Mouse (Mus musculus) retina, postnatal 7 days (tissue): Measurements from ENCODE around the gene Ap3d1.

Experiments used
- DNase-seq: peaks from one replicate; pipeline ENCODE4 v3.0.0-alpha.2; 2012; ENCODE audit warnings: low read depth, low spot score

Gene Ap3d1

DNA sequence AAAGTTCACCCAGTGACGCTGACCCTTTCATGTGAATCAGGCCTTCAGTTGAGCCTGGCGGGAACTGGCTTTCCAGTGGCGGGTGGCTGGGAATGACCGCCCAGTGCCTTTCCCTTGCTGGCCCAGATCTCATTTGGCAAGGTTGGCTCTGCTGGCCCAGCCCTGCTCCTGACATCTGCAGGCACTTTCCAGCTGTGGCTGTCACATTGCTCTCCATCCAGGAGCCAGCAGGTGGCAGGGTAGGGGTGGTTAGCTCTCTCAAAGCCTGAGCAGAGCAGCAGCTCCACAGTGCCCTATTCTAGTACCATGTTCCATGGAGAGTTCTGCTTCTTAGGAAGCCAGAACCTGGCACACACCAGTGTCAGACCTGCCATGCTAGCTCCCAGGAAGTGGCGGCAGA lies 15.7 kb upstream of the Ap3d1 start:
- no peak for DNase-seq

DNA sequence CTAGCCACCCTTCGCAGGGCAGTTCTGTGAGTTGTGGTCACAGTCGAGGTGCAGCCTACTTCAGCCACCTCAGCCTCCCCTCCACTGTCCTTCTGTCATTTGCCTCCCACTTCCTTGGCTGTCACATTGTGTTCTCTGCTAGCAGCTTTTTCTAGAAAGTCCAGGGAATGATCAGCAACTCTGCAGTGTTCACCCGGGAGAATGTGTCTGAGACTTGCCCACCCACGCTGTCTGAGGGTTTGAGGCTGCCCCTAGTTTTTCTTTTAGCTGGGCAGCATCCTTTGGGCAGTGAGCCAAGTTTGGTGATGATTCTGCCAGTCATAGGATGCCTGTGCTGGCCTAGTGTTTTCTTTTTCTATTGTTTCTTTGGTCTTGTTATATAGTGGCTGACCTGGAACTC lies 14.9 kb upstream of the Ap3d1 start:
- no peak for DNase-seq

DNA sequence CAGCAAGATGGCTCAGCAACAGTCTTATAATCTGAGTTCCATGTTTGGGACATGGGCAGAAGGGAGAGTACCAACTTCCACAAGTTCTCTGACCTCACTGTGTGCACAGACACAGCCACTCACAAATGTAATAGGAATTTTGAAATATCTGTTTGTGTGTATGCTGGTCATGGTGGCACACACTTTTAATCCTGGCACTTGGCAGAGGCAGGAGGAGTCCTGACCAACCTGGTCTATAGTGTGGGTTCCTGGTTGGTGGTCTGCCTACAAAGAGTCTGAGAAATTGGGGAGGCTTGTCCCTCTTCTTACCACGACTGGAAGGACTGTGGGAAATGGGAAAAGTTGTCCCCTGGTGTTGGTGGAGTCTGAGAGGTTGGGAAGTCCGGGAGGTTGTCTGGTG lies 14.4 kb upstream of the Ap3d1 start:
- DNase-seq, result no peak

DNA sequence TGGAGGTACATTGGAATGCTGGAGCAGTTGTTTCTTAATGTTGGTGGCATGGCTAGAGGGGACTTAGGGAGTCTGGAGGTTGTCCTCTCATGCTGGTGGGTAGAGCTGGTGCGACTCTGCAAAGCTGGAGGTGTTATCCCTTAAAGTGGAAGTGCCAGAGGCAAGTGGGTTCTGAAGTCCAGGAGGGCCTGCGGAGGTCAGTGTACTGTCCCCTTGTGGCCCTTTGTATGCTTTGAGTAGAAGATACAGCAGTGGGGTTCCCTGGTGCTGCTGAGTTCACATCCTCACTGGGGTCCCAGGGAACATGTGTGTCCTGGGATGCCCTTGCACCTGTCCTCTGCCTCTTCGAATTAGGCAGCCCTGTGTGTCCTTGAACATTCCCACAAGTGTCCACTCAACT lies 14.0 kb upstream of the Ap3d1 start:
- no peak for DNase-seq

DNA sequence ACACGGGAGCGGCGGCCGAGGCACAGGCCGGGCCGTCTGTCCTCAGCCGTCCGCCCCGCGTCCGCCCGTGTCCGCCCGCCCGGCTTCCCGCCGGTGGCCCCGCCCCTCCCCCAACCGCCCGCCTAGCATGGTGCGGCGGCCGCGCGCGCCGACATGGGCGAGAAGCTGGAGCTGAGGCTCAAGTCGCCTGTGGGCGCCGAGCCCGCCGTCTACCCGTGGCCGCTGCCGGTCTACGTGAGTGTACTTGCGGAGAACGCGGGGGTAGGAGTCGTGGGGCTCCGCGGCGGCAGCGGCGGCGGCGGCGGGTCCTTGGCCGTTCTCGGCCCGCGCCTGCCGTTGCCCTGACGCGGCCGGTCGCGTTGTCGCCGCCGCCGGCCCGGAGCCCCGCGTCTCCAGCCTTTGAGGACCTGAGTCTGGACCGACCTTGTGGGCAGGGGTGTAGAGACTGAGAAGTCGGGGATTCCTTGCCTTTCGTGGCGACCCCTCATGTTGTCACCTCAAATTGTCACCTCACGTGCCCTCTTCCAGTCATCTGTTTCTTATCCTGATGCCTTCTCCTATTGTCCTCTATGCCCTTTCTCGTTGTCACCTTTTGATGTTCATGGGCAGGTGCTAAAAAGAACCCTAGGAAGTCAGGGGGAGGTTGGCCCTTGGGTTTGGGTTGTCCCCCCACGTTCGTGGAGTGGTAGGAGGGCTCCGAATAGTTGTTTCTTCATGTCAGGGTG lies 13.4 kb upstream of the Ap3d1 start:
- DNase-seq, result no peak

DNA sequence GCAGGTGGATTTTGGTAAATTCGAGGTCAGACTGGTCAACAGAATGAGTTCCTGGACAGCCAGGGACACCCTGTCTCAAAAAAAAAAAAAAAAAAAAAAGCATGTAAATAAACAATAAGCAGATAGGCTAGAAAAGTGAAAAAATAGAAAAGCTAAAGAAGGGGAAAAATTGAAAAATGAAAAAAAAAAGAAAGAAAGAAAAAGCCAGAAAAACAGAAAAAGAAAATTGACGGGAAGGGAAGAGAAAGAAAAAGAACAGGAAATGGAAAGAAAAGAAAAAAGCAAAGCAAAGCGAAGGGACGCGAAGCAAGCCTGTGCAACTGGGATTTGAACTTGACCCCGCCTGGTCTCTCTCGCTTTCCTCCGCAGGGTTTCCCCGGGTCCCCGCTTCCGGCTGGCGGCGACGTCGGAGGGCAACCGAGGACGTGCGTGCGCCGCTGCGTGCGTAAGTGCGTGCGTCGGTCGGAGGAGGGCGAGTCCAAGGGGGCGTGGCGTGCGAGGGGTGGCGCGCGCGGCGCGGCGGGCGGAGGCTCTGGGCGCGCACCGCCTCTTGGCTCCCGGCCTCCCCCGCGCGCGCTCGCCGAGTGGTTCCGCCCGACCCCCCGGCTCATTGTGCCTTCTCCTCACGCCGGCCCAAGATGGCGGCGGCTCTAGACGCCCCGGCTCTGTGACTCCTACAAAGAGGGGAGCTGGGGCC lies 12.7 kb upstream of the Ap3d1 start, which contains the start of gene Dot1l:
Dot1l (plus strand) TSS at position 613 of the 697 bp plus-strand sequence.
- peak; percentile 96 for DNase-seq

DNA sequence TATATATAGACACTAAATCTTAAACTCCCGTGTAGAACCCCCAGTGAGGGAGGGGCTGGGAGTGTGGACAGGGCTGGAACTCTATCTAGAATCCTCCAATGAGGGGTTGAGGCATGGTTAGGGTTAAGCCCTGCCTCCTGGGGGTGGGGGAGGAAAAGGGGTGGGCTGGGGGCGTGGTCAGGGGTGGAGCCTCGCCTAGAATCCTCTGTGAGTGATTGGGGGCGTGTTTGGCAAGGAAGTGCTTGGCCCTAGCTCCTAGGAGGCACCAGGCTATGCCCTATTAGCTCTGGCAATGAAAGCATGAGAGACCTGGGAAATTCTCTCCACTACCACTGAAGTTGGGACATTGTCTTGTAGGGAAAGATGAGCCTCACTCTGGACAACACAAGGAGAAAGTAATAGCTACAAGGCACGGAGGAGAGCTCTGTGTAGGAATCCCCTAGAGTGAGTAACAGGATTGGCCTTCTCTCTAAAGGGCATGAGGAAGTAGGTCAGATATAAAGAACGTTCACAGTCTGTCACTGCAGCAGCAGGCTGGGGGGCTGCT lies 10.1 kb upstream of the Ap3d1 start:
- DNase-seq, result peak; percentile 63

DNA sequence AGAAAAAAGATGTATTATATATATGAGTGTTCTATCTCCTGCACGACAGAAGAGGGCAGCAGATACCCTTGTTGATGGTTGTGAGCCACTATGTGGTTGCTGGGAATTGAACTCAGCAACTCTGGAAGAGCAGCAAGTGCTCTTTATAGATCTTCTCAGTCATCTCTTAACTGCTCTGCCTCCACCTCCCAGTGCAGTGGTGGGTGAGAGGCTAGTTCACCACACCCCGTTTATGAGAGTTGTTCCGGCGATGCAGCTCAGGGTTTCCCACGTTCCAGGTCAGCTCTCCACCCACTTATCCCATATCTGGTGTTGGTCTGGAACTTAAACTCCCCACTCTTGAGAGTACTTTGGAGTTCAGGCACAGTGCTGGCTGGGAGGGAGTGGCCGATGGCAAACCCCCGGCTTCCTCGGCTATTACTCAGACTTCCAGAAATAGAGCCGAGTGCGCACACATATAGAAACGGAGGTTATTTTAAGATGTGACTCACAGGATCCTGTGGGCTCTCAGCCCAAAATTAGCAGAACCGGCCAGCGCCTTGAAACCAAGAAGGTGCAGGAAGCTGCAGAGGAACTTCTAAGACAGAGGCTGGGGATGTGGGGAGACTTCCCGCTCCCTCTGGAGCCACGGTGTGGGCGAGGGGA lies 9.2 kb upstream of the Ap3d1 start:
- DNase-seq, result no peak

DNA sequence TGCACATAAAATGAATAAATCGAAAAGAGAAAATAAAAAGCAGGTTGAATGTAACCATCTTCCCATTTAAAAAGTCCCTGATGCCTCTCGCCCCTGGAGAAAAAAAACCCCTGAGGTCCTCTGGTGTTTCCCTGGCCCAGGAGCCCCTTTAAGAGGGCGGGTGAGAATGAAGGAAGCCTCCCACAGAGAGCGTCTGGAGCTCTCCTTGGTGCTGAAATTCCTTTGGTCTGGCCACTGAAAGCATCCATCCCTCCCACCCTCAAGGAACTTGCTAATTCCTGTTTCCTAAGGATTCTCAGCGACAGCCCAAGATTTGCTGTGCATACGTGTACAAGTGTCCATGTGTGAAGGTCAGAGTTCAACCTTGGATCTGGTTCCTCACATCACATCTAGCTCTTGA lies 6.5 kb upstream of the Ap3d1 start:
- no peak for DNase-seq

DNA sequence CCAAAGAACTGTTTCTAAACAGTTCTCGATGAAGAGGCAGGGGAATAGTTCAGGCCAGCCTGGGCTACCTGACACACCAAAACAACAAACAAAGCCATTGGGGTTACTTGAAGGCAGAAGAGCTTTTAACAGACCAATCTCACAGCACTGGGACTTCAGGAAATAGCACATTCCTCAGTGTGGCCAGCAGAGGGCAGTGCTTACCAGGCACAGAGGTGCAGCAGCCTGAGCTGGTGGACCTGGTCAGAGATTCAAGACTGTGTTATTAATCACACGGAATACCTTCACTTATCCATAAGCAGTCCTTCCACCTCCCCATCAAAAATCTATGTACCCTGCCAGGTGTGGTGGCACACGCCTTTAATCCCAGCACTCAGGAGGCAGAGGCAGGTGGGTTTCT lies 5.3 kb upstream of the Ap3d1 start:
- DNase-seq, result peak; percentile 59

DNA sequence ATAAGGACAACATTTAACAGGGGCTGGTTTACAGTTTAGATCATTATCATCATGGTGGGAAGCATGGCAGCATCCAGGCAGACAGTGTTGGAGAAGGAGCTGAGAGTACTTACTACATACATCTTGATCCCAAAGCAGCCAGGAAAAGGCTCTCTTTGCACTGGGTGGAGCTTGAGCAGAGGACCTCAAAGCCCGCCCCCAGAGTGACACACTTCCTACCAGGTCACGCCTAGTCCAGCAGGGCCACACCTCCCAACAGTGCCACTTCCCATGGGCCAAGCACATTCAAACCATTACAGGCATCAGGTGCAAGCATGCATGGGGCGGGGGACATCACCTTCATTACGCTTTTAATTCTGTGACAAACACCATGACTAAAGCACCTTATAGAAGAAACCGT lies 2.2 kb upstream of the Ap3d1 start:
- DNase-seq, result no peak

DNA sequence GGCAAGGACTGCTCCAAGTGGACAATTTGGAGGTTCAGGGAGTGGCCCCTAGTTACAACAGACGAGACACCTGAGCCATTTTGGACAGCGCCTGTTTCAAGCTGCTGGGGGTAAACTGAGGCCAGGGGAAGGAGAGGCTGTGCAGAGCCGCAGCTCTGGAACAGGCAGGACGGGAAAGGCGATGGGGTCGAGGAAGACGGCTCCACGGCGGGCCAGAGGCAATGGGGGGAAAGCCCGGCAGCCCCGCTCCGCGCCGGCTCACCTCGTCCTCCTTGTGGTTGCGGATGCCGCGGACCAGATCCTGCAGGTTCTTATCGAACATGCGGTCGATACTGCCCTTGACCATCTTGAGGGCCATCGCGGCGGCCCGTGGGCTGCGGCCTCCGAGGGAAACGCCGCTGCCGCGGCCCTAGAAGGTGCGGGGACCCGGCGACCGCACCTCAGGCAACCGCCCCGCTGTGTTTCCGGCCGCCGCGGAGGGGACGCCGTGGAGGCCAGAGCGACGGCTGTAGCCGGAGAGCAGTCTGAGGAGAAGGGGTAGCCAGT lies 357 bp downstream of the Ap3d1 start:
- DNase-seq, result no peak

DNA sequence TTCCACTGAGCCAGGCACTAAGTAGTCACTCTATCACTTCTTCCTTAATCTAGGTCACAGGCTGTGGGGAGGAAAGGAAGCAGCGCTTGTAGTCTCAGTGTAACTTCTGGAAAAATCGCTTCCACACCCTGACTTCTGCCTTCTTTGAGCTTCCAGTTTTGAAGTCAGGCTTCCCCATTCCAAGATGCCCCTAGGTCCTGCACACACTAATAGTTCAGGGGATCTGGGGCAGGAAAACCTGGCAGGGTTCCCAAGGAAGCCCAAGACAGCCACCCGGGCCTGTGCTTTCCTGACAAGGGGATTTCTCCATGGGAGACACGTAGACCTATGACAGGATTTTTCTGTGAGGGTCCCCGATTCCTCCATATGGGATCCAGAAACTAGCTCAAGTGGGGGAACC lies 918 bp downstream of the Ap3d1 start:
- no peak for DNase-seq

DNA sequence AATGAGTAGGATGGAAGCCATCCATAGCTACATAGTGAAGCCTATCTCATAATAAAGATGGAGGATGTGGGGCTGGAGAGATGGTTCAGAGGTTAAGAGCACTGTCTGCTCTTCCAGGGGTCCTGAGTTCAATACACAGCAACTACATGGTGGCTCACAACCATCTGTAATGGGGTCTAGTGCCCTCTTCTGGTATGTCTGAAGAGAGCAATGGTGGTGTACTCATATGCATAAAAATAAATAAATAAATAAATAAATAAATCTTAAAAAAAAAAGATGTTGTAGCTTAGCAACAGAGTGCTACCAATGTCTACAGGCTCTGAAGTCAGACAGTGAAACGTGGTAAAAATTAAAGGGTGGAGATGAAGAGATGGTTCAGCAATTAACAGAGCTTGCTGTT lies 3.4 kb downstream of the Ap3d1 start:
- no peak for DNase-seq

DNA sequence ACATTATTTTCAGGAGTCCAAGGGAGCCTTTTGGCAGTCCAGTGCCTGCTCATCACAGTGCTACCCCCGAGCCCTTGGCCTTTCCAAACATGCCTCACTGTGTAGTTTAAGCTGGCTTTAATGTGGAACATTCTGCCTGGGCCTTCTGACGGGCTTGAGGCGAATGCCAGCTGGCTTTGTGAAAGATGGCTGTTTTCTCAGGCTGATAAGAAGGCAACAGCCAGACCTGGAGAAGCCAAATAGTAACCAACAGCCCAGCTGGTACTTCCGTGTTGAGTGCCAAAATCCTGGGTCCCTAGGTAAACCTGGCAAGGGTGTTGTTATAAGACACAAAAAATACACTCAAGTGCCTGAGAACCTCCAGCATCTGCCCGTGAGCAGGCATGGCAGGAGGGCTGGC lies 5.3 kb downstream of the Ap3d1 start:
- no peak for DNase-seq

DNA sequence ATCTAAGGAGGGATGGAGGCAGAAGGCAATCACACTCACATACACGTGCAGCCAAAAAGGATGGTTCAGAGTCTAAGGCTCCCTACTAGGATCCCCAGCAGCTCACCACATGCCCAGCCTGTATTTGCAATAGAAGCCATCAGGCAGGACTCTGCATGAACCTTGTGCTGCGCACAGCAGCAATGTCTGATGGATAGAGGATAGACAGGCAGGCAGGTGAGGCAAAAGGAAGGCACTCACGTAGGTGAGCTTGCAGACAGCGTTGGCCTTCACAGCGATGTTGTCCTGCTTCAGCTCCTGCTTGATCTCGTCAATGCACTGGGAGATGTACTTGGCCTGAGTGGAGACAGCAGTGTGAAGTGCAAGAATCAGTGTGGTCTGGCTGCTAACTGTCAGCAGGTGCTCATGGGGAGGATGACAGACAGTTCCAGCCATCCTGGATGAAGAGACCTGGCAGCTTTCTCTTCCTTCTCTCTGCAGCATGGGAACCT lies 9.4 kb downstream of the Ap3d1 start:
- no peak for DNase-seq

DNA sequence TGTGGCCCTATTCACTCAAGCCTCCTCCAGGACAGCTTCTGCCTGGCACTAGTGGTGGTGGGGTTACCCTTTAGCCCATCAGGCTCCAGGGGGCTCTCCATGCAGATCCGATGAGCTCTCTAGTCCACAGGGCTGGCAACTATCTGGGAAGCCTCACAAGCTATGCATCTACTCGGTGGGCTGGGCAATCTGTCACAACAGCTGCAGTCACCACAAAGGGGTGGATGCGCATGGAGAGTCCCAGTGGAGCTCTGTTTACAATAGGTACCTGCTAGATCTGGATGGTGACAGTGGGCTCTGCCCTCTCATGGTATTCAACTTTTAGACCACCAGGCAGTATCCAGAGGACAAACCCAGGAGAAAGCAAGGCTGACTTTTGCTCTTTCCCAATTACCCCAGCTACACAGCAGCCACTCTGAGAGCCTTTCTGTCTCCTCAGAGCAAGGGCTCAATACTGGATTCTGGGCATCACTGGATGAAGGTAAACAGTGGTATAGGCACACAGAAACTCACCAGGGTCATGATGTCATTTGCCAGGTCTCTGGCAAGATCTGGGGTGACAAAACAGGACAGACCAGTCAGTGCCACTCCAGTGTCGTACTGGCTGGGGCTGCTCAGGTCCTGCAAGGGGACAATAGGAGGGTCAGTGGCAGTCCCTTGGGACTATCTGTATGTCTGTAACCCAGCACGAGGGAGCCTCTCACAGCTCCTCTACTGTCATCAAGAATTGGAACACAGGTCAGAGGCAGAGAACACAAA lies 14.5 kb downstream of the Ap3d1 start:
- DNase-seq, result no peak

DNA sequence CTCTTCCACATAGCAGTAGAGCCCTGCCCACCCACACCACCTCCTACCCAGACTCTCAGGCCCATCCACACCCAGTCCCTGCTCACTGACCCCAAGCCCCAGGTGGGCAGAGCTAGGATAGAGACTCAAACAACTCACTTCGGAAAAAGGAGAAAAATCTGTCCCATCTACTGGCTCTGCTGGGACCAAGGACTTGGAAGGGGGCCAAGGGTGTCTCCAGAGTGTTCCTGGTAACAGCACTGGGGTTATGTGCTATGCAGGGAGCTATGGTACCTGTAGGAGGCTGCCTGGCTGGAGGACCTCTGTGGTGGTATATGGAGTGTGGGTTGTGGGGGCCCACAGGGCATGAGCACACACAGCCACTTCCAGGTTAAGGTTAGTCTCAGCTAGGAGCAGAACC lies 24.8 kb downstream of the Ap3d1 start:
- DNase-seq, result no peak

DNA sequence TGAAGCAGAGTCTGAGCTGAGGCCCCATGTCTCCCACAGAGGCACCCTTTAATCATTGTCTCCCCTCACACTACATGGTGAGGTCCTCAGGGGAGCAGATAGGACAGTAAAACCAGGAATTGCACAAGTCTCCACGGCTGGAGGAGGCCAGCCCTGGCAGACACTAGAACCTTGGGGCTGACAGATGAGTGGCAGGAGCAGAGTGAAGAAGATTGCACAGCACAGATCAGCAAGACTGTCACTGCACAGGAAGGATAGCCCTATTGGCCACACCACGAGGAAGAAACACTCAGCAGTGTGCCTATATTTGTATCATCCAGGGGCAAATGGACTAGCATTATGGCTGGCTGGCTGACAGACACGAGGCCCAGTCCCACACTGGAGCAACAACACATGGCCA lies 31.2 kb downstream of the Ap3d1 start:
- DNase-seq, result no peak

DNA sequence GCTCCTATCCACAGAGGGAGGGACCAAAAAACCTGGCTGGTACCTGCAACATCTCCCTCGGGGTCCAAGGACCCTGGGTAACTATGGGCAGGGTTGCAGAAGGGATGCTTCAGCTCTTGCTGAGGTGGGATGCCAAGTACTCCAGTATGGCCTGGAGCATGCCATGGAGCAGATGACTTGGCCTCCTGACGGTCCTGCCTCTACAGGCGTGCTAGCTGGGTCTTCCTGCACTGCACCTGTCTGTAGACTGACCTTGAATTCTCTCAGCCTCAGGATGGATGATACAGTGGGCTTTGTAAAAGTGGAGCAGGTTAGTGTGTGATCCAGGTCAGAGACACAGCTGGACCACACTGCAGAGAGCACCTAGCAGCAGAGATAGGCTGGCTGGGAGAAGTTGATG lies 36.6 kb downstream of the Ap3d1 start:
- no peak for DNase-seq

DNA sequence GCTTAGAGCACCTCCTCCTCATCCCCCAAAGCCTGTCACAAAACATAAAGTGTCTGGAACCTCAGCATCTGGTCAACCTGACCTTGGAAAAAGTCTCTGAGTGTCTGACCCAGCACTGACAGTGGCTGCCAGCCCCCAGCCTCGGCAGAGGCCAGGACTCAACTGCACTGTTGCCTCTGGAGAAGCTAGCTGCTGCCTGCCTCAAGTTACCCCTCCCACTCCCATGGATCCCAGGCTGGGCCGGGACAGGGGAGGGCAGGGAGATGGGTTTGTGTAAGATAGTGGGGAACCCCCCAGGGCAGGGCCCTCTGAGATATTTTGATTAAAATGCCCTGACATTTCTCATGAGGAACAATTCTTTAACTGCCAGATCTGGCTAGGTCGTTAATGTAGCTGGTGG lies 37.0 kb downstream of the Ap3d1 start:
- DNase-seq, result no peak

DNA sequence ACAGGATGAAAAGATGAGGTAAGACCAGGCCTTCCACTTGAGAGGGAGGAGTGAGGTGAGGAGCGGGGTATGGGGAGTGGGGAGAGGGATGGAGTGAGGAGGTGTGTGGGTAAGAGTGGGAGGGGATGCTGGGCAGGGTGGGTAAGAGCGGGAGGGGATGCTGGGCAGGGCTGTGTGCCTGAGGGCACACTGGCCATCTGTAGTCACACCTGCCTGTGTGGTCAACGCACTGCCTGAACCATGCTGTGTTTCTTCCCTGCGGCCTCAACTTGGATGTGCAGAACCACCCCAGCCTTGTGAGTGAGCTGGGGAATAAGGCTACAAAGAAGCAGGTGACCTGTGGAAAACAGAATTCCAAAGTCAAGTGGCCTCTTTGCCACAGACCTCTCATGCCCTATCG lies 37.6 kb downstream of the Ap3d1 start:
- no peak for DNase-seq
